ENCODE assay signal across 7 mouse cellular contexts in the genomic region with DNA sequence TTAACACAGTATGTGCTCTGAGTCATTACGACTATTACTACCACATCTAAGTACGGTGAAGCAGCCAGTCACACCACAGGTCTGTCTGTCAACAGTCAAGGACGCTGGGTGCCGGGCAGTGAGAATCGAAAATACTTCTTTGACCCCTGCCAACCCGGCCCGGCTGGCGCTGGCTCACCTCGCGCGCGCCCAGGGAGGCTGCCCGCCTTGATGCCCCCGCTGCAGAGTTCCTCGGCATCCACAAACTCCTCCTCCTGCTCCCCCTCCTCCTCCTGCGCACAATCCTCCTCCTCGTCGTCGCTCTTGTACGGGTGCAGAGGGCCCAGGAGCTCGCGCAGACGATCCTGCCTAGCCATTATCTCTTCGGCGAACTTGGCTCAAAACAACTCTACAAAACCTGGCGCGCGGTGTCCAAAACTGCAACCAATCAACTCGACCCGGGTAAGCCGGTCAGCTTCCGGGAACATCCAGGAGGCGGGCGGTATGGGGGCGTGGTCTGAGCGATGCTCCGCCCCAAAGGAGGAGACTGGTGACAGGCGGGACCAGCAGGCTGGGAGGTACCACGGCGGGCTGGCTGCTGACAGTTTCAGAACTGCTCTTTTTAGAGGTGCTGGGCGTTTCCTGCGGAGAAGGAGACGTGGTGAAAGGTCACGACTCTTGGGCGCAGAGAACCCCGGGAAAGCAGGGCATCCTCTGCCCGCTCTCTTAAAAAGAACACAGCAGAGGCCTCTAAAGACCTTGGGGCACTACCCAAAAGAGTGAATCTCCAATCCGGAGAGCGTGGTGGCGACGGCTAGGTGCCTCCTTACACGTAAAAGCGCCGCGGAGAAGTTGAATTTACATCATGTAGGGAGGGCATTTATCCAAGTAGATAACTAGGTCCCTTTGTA. TPM values are rescaled to one million over a fixed set of nuclear protein-coding genes. Genes with fewer than 3 reads are reported as not detected.
DNase-seq lines count a peak whose midpoint lies in the region; ATAC-seq lines count a peak whose summit lies in the region.

A gene (minus strand): TSS at position 481 of the 890 bp plus-strand sequence.

- peak; percentile 97 for DNase-seq in adrenal gland, adult 8-10 months
- peak; percentile 98 for DNase-seq in embryo, embryonic 9.5 days (ENCODE audit: extremely low spot score)
- peak; percentile 97 to 98 for DNase-seq in gastrocnemius, postnatal 4 days (ENCODE audit: low spot score in 2 of 2)
- DNase-seq in left cerebral cortex, postnatal 36 days (ENCODE audit: low spot score in 2 of 2) = peak; percentile 91 to 94
- peak; percentile 100 for DNase-seq in midbrain, embryonic 11.5 days (ENCODE audit: low spot score, missing footprints)
- peak; percentile 93 for DNase-seq in skeletal muscle tissue, adult 2 months (ENCODE audit: low read depth, low spot score)

- H3K4me1 ChIP-seq in intestine, embryonic 16.5 days (ENCODE audit: control insufficient read depth, insufficient read depth, low read length) = no peaks in the 10 kb centered on the region
- no peaks in the 10 kb centered on the region for H3K4me1 ChIP-seq in midbrain, embryonic 11.5 days (ENCODE audit: control insufficient read depth, insufficient read depth, low read length)

- WGBS in intestine, embryonic 16.5 days = under 1% methylated on average over 55 of the region's 55 CpGs
- WGBS in midbrain, embryonic 11.5 days = 2% methylated on average over 55 of the region's 55 CpGs

- no peaks in the 10 kb centered on the region for H3K27me3 ChIP-seq in intestine, embryonic 16.5 days (replicated peaks; ENCODE audit: control insufficient read depth, insufficient read depth, low read length)
- no peaks in the 10 kb centered on the region for H3K27me3 ChIP-seq in midbrain, embryonic 11.5 days (ENCODE audit: control insufficient read depth, insufficient read depth, low read length)

- peak within 1 kb of the TSS; percentile 74 for H3K4me3 ChIP-seq in intestine, embryonic 16.5 days (ENCODE audit: low read length)
- H3K4me3 ChIP-seq in midbrain, embryonic 11.5 days (ENCODE audit: low read depth, low read length) = peak within 1 kb of the TSS; percentile 68

- peak; percentile 100 for ATAC-seq in intestine, embryonic 16.5 days
- ATAC-seq in midbrain, embryonic 11.5 days (ENCODE audit: low FRiP score) = peak; percentile 100

- peak within 1 kb of the TSS; percentile 79 for H3K9ac ChIP-seq in intestine, embryonic 16.5 days (ENCODE audit: low read depth, low read length)
- peak within 1 kb of the TSS; percentile 72 for H3K9ac ChIP-seq in midbrain, embryonic 11.5 days (ENCODE audit: low read length)

- peaks cover 2% of the 10 kb centered on the region; the same call in 1 of the 2 replicates for H3K9me3 ChIP-seq in intestine, embryonic 16.5 days (ENCODE audit: control insufficient read depth, low read length)
- H3K9me3 ChIP-seq in midbrain, embryonic 11.5 days (ENCODE audit: control insufficient read depth, low read length) = no peaks in the 10 kb centered on the region

- peak within 1 kb of the TSS; percentile 82 for H3K27ac ChIP-seq in intestine, embryonic 16.5 days (ENCODE audit: low read length)
- H3K27ac ChIP-seq in midbrain, embryonic 11.5 days (ENCODE audit: low read depth, low read length) = no peak within 1 kb of the TSS

- peak within 1 kb of the TSS; percentile 87 for H3K4me2 ChIP-seq in intestine, embryonic 16.5 days (ENCODE audit: low read depth, low read length)
- peak within 1 kb of the TSS; percentile 80 for H3K4me2 ChIP-seq in midbrain, embryonic 11.5 days

- intact Hi-C loops in left cerebral cortex, postnatal 36 days (cut with DNase I) = no loop called here

- no peaks in the 10 kb centered on the region for H3K36me3 ChIP-seq in intestine, embryonic 16.5 days (ENCODE audit: control insufficient read depth, insufficient read depth, low read length)
- no peaks in the 10 kb centered on the region for H3K36me3 ChIP-seq in midbrain, embryonic 11.5 days (ENCODE audit: control insufficient read depth, insufficient read depth, low read length)

RNA-seq across cellular contexts. Expression of the gene that starts here (rescaled TPM):
- 10 to 100 TPM in 3 of 4 experiments, 1 to 10 TPM in 1; 8.1 to 11.3 (median 10.6) TPM for total RNA-seq in adrenal gland, adult 8-10 months (2022)
- 1 to 10 TPM; 6.2 to 8.1 TPM for total RNA-seq in gastrocnemius, postnatal 4 days (2021)
- 4.1 and 4.2 TPM in 2 replicates for polyA plus RNA-seq in intestine, embryonic 16.5 days (2015; fragmentation: Nextera tagmentation; extraction: Ambion mirVana)
- total RNA-seq in left cerebral cortex, postnatal 36 days (2021) = 1 to 10 TPM; 3.7 to 4.7 TPM
- polyA plus RNA-seq in midbrain, embryonic 11.5 days (2014; fragmentation: Nextera tagmentation; extraction: Ambion mirVana) = 3.7 and 4.2 TPM in 2 replicates
